Mouse (Mus musculus) hindbrain, embryonic 14.5 days (tissue): Measurements from ENCODE around the gene Palm3. TPM values are rescaled to one million over a fixed set of nuclear protein-coding genes. Genes with fewer than 3 reads are reported as not detected.

ENCODE experiments used
- ATAC-seq: fragments of 200-750 bp; cut with Nextera tagmentation; 2 replicates; pipeline ENCODE4 v1.8.0; 2017; ENCODE audit warnings: moderate number of reproducible peaks, mild to moderate bottlenecking, moderate TSS enrichment, moderate library complexity; ENCODE audit not compliant: low FRiP score
- DNase-seq: peaks from one replicate; pipeline ENCODE4 v3.0.0-alpha.2; 2015; ENCODE audit warnings: low spot score
- H3K27ac ChIP-seq: fragments of 300-500 bp; sonication (generic); 2 replicates; pipeline ENCODE4 v1.5.1; 2014; ENCODE audit warnings: mild to moderate bottlenecking, moderate library complexity
- H3K27me3 ChIP-seq: fragments of 300-500 bp; sonication (generic); 2 replicates; pipeline ENCODE4 v1.6.1; 2014; ENCODE audit warnings: mild to moderate bottlenecking, low read length, mixed read lengths; ENCODE audit not compliant: control insufficient read depth, insufficient read depth
- H3K36me3 ChIP-seq: fragments of 300-500 bp; sonication (generic); replicated peaks from 2 replicates; pipeline ENCODE4 v1.6.1; 2014; ENCODE audit not compliant: control insufficient read depth, insufficient read depth
- H3K4me1 ChIP-seq: fragments of 300-500 bp; sonication (generic); replicated peaks from 2 replicates; pipeline ENCODE4 v1.6.1; 2014; ENCODE audit warnings: antibody characterized with exemption, low read length, mixed read lengths; ENCODE audit not compliant: control insufficient read depth, insufficient read depth
- H3K4me2 ChIP-seq: fragments of 300-500 bp; sonication (generic); replicated peaks from 2 replicates; pipeline ENCODE4 v1.6.1; 2014; ENCODE audit warnings: mild to moderate bottlenecking, moderate library complexity
- H3K4me3 ChIP-seq: fragments of 300-500 bp; sonication (generic); replicated peaks from 2 replicates; pipeline ENCODE4 v1.5.1; 2014; ENCODE audit warnings: mild to moderate bottlenecking, low read length
- H3K9ac ChIP-seq: fragments of 300-500 bp; sonication (generic); 2 replicates; pipeline ENCODE4 v1.6.1; 2014
- H3K9me3 ChIP-seq: fragments of 300-500 bp; sonication (generic); 2 replicates; pipeline ENCODE4 v1.6.1; 2016; ENCODE audit warnings: low read length; ENCODE audit not compliant: control insufficient read depth
- WGBS: fragments of 180-500 bp; shearing (Covaris S2); extraction: QIAGEN DNeasy Blood & Tissue Kit; methylation state at CpG from one replicate; pipeline ENCODE4 v1.1.7; 2014; 5-methylcytosine and 5-hydroxymethylcytosine counted together
- polyA plus RNA-seq: library from polyadenylated mRNA; unstranded; fragments of >200 nt; fragmentation: Nextera tagmentation; extraction: Ambion mirVana; gene quantifications from 2 replicates; pipeline ENCODE4 v1.2.1, GENCODE M21; 2014

Gene Palm3
- polyA plus RNA-seq, 1 experiment from 2014 or later, result 5.5 TPM

DNA sequence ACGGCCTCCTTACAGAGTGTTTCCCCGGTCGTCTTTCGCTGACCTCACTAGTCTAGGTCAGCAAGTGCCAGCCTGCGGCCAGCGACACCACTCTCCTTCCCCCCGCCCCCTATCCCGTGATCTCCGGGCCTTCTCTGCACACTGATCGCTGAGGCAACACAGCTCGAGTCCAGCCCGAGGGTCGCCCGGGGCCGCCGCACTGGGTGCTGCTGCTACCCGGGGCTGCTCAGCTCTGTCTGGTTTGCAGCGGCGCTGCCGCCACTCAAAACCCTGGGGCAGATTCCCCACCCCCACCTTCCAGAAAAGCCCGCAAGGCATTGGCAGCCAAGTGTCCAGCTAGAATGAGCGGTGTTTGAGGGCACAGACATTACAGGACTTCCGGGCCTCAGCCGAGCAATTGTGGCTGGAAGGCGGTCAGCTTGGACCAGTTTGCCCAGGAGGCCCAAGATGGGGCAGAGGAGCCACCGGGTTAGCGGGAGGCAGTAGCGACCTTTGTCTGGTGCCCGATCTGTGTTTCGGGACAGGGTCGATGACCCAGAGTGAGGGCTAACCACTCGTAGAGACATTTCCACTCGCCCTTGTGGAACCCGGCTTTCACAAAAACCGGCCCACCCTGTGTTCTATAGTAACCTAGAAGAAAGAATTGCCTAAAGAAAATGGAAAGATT lies 8.6 kb upstream of the Palm3 start:
- no peak for DNase-seq
- ATAC-seq, result no peak
- peak overlapping the region; percentile 99 for H3K4me2 ChIP-seq

DNA sequence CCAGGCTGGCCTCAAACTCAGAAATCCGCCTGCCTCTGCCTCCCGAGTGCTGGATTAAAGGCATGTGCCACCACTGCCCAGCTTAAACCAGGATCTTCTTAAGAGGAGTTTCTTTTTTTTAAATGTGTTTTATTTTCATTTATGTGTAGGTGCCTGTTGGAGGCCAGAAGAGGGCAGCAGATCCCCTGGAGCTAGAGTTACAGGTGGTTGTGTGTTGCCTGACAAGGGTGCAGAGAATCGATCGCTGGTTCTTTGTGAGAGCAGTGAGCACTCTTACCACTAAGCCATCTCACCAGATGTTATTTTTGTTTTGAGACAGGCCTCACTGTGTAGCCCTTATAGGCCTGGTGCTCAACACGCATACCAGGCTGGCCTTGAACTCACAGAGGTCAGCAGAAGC lies 5.4 kb upstream of the Palm3 start:
- Histone ChIP-seq H3K36me3 (no peaks in the 10 kb centered on the region), H3K4me3 (no peak overlapping the region), H3K4me2 (no peak overlapping the region), H3K4me1 (peaks cover 17% of the 10 kb centered on the region), H3K9ac (no peak overlapping the region), H3K27me3 (peaks cover 28% of the 10 kb centered on the region), H3K9me3 (no peaks in the 10 kb centered on the region), H3K27ac (no peak overlapping the region)
- no peak for ATAC-seq
- DNase-seq, result no peak
- WGBS, result 95% methylated on average over 5 of the region's 5 CpGs

More for the DNA sequence above, 8.6 kb upstream of the Palm3 start:
- WGBS, result 5% methylated on average over 35 of the region's 35 CpGs
- Histone ChIP-seq H3K27me3 (peaks cover 37% of the 10 kb centered on the region), H3K9me3 (no peaks in the 10 kb centered on the region), H3K9ac (peak overlapping the region; percentile 32; the same call in 1 of the 2 replicates), H3K4me3 (peak overlapping the region; percentile 54), H3K27ac (no peak overlapping the region), H3K36me3 (no peaks in the 10 kb centered on the region), H3K4me1 (peaks cover 22% of the 10 kb centered on the region)

DNA sequence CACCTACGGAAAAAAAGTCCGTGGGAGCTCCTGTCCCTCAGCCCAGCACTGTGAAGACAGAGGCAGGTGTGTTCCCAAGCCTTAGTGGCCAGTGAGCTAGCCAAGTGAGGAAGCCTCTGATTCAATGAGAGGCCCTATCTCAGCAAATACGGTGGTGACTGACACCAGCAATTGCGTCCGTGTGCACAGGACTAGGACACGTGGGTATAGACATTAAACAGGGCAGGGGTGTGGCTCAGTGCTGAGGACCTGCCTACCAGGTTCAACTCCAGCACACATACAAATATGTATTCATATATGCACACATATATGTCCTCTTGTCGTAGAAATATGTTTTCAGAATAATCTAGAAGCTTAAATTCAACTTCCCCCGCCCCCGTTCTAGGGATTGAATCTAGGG lies 1.5 kb upstream of the Palm3 start:
- DNase-seq (no peak), ATAC-seq (no peak)
- no peaks in the 10 kb centered on the region for H3K4me1 ChIP-seq
- peaks cover 13% of the 10 kb centered on the region for H3K27me3 ChIP-seq
- H3K36me3 ChIP-seq, result no peaks in the 10 kb centered on the region
- H3K27ac ChIP-seq, result no peak overlapping the region
- H3K4me2 ChIP-seq, result no peak overlapping the region
- no peak overlapping the region for H3K4me3 ChIP-seq
- no peak overlapping the region for H3K9ac ChIP-seq
- WGBS, result 89% methylated on average over 9 of the region's 9 CpGs
- H3K9me3 ChIP-seq, result no peaks in the 10 kb centered on the region

DNA sequence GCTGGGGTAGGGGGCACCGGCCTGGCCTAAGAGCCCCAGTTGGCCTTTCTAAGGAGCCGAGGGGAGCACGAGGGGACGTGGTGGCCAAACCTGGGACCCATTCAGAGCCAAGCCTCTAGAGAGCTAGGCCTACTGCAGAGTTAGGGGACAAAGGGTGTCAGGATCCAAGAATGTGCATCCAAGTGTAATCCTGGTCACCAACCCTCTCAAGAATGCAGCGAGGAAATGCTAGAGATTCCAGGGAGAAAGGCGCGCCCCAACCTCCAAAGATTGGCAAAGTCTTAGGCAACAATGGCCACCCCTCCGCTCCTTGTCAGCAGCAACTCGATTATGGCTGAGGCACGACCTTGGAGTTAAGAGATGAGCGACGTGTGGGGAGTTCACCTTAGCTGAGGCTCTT lies 298 bp downstream of the Palm3 start:
- Histone ChIP-seq H3K27ac (no peak overlapping the region), H3K36me3 (no peaks in the 10 kb centered on the region), H3K4me2 (no peak overlapping the region), H3K4me1 (no peaks in the 10 kb centered on the region), H3K4me3 (no peak overlapping the region), H3K9ac (no peak overlapping the region), H3K9me3 (no peaks in the 10 kb centered on the region), H3K27me3 (peaks cover 22% of the 10 kb centered on the region)
- no peak for DNase-seq
- 47% methylated on average over 12 of the region's 12 CpGs for WGBS
- ATAC-seq, result no peak

DNA sequence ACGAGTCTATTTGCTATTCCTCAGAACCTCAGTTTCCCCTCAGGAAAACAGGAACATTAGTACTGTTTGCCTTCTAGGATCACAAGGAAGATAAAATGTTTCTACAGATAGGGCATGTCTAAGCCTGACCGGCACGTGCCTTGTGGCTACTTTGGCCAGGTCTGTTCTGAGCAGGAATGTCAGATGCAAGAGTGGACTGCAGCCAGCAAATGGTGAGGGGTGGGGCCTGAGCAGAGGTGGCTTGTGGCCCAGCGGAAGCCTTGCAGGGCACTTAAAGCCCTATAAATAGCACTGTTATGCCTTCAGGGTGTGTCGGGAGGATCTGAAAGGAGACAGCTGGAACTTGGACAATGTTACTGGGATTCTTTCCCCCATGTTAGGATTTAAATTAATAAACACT lies 1.8 kb downstream of the Palm3 start:
- Histone ChIP-seq H3K4me1 (no peaks in the 10 kb centered on the region), H3K4me3 (no peak overlapping the region), H3K9ac (no peak overlapping the region), H3K36me3 (no peaks in the 10 kb centered on the region), H3K27ac (no peak overlapping the region), H3K27me3 (peaks cover 33% of the 10 kb centered on the region), H3K9me3 (no peaks in the 10 kb centered on the region), H3K4me2 (no peak overlapping the region)
- 65% methylated on average over 5 of the region's 5 CpGs for WGBS
- ATAC-seq (no peak), DNase-seq (no peak)

- peaks cover 38% of the 10 kb centered on the region for H3K27me3 ChIP-seq
Observed at GRCm38 (mm10) chr8:84023631-84024030, 2.4 kb downstream of the Palm3 start.

DNA sequence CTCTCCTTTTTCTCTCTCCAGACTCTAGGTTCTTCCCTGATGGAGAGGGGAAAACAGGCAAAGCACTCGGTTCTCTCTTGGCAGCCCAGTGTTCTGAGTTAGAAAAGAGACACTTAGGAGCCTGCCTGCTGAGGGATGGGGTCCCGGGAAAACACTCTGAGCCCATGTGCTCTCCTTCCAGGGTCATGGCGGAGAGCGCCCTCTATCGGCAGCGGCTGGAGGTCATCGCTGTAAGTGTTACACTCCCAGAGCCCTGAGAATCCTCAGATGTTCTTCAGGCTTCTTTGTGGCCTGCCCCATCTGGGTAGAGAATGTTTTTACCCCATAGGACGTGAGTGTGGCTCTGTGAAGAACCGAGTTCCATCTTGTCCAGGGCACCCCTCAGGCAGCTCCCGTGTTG lies 2.9 kb downstream of the Palm3 start:
- Histone ChIP-seq H3K27me3 (peaks cover 38% of the 10 kb centered on the region), H3K27ac (no peak overlapping the region)
- WGBS, result 12% methylated on average over 10 of the region's 10 CpGs

More at GRCm38 (mm10) chr8:84023631-84024030, 2.4 kb downstream of the Palm3 start:
- H3K9me3 ChIP-seq, result no peaks in the 10 kb centered on the region
- no peak overlapping the region for H3K27ac ChIP-seq
- DNase-seq, result no peak
- H3K4me1 ChIP-seq, result no peaks in the 10 kb centered on the region
- no peak overlapping the region for H3K9ac ChIP-seq
- no peak for ATAC-seq
- no peak overlapping the region for H3K4me2 ChIP-seq
- WGBS, result 58% methylated on average over 1 of the region's 1 CpGs
- no peak overlapping the region for H3K4me3 ChIP-seq
- no peaks in the 10 kb centered on the region for H3K36me3 ChIP-seq

GRCm38 (mm10) chr8:84025863-84026262 lies 4.6 kb downstream of the Palm3 start:
- ATAC-seq (peak; percentile 76), DNase-seq (peak; percentile 38)
- Histone ChIP-seq H3K27ac (no peak overlapping the region), H3K9ac (peak overlapping the region; percentile 49), H3K4me1 (no peaks in the 10 kb centered on the region), H3K4me2 (peak overlapping the region; percentile 59), H3K36me3 (no peaks in the 10 kb centered on the region), H3K4me3 (peak overlapping the region; percentile 32), H3K27me3 (peaks cover 37% of the 10 kb centered on the region), H3K9me3 (no peaks in the 10 kb centered on the region)
- WGBS, result 1% methylated on average over 41 of the region's 41 CpGs

More for the DNA sequence above, 2.9 kb downstream of the Palm3 start:
- H3K9ac ChIP-seq, result no peak overlapping the region
- no peaks in the 10 kb centered on the region for H3K9me3 ChIP-seq
- DNase-seq (peak; percentile 56), ATAC-seq (no peak)
- H3K4me1 ChIP-seq, result no peaks in the 10 kb centered on the region
- no peak overlapping the region for H3K4me3 ChIP-seq
- H3K36me3 ChIP-seq, result no peaks in the 10 kb centered on the region
- no peak overlapping the region for H3K4me2 ChIP-seq

DNA sequence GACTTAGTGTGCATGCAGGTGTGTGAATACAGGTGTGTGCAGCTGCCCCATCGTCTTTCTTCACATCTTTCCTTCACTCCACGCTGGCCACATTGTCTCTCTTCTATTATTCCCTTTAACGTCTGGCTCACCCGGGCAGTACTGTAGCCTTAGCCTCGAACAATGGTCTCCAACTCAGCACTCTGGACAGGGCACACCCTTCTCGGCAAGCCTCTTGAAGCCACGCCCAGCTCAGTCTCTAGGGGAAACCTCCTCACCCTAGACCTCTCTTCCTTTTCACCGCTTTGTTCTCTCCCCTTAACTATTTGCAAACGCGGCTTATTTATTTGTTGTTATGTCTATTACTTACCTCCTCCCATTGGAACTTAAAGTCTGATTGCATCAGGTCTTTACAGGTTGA lies 6.2 kb downstream of the Palm3 start:
- Histone ChIP-seq H3K36me3 (no peaks in the 10 kb centered on the region), H3K9ac (no peak overlapping the region), H3K4me2 (0 out of 2 replicates have a peak overlapping the region, but pooled peaks have one; percentile 59), H3K4me3 (no peak overlapping the region), H3K27me3 (peaks cover 29% of the 10 kb centered on the region), H3K4me1 (no peaks in the 10 kb centered on the region), H3K9me3 (no peaks in the 10 kb centered on the region), H3K27ac (no peak overlapping the region)
- WGBS, result 13% methylated on average over 10 of the region's 10 CpGs
- no peak for DNase-seq
- ATAC-seq, result no peak

DNA sequence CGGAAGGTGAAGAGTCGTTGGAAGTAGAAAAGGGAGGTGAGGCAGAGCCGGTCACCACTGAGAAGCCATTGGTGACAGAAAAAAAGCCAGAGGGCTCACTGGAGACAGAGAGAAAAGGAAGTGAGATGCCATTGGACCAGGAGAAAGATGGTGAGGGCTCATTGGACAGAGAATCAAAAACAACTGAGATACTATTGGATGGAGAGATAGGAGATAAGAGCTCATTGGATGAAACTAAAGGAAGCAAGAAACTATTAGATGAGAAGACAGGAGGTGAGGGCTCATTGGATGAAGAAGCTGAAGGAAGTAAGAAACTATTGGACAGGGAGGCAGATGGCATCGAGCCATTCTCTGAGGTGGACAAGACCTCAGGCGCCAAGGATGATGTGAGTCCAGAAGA lies 8.0 kb downstream of the Palm3 start:
- 90% methylated on average over 5 of the region's 5 CpGs for WGBS
- no peak overlapping the region for H3K4me2 ChIP-seq
- ATAC-seq, result no peak
- no peak overlapping the region for H3K4me3 ChIP-seq
- peaks cover 25% of the 10 kb centered on the region for H3K27me3 ChIP-seq
- no peaks in the 10 kb centered on the region for H3K9me3 ChIP-seq
- H3K27ac ChIP-seq, result no peak overlapping the region
- no peak for DNase-seq
- no peaks in the 10 kb centered on the region for H3K36me3 ChIP-seq
- H3K9ac ChIP-seq, result no peak overlapping the region
- H3K4me1 ChIP-seq, result no peaks in the 10 kb centered on the region
